Mouse (Mus musculus) myocyte (in vitro differentiated cells): ENCODE measurements around the gene Ifih1. TPM values are rescaled to one million over a fixed set of nuclear protein-coding genes. Genes with fewer than 3 reads are reported as not detected.

Experiments
- H3K27me3 ChIP-seq: one replicate; pipeline ENCODE4 v1.6.1; 2011; ENCODE audit not compliant: control insufficient read depth, insufficient read depth, insufficient read length
- H3K36me3 ChIP-seq: one replicate; pipeline ENCODE4 v1.6.1; 2011; ENCODE audit not compliant: control insufficient read depth, insufficient read depth
- H3K4me2 ChIP-seq: one replicate; pipeline ENCODE4 v1.6.1; 2011; ENCODE audit warnings: low read depth, control low read depth
- H3K4me3 ChIP-seq: one replicate; pipeline ENCODE4 v1.5.1; 2011; ENCODE audit warnings: mild to moderate bottlenecking, control low read depth, moderate library complexity
- H3K79me2 ChIP-seq: one replicate; pipeline ENCODE4 v1.6.1; 2011; ENCODE audit not compliant: control insufficient read depth, insufficient read depth
- H3ac ChIP-seq: one replicate; pipeline ENCODE4 v1.6.1; 2011; ENCODE audit not compliant: control insufficient read depth, insufficient read length
- CEBPB ChIP-seq: IDR thresholded peaks from 2 replicates; pipeline ENCODE4 v1.6.1; 2011; ENCODE audit warnings: mild to moderate bottlenecking, moderate library complexity; ENCODE audit not compliant: poor library complexity, insufficient read depth, severe bottlenecking
- E2F4 ChIP-seq: IDR thresholded peaks from one replicate; pipeline ENCODE4 v1.6.1; 2011; ENCODE audit warnings: mild to moderate bottlenecking, control low read depth, moderate library complexity; ENCODE audit not compliant: insufficient read depth
- MAX ChIP-seq: IDR thresholded peaks from one replicate; pipeline ENCODE4 v1.6.1; 2011; ENCODE audit warnings: low read depth, mild to moderate bottlenecking, control low read depth
- MYOD1 ChIP-seq, 3 experiments: IDR thresholded peaks; one replicate each; pipeline ENCODE4 v1.6.1; 2011; ENCODE audit warnings: control low read depth in 2 of 3, low read depth in 2 of 3, mild to moderate bottlenecking in 2 of 3, moderate library complexity in 1 of 3; ENCODE audit not compliant: insufficient read length in 2 of 3, control insufficient read depth in 1 of 3
- MYOG ChIP-seq, 3 experiments: IDR thresholded peaks; one replicate each; pipeline ENCODE4 v1.6.1; 2011; ENCODE audit warnings: control low read depth in 2 of 3, low read depth in 2 of 3, mild to moderate bottlenecking in 2 of 3; ENCODE audit not compliant: insufficient read length in 2 of 3, control insufficient read depth in 1 of 3, insufficient read depth in 1 of 3
- POLR2A ChIP-seq: IDR thresholded peaks from one replicate; pipeline ENCODE4 v1.6.1; 2011; ENCODE audit warnings: low read depth, mild to moderate bottlenecking, control low read depth, moderate library complexity; ENCODE audit not compliant: insufficient read length
- POLR2AphosphoS2 ChIP-seq: IDR thresholded peaks from one replicate; pipeline ENCODE4 v1.6.1; 2011; ENCODE audit warnings: low read depth, control low read depth; ENCODE audit not compliant: insufficient read length
- REST ChIP-seq: IDR thresholded peaks from one replicate; pipeline ENCODE4 v1.6.1; 2011; ENCODE audit warnings: mild to moderate bottlenecking, control low read depth, moderate library complexity; ENCODE audit not compliant: insufficient read depth, insufficient read length
- SRF ChIP-seq: IDR thresholded peaks from one replicate; pipeline ENCODE4 v1.6.1; 2011; ENCODE audit warnings: low read depth; ENCODE audit not compliant: control insufficient read depth, insufficient read length
- TCF12 ChIP-seq: IDR thresholded peaks from one replicate; pipeline ENCODE4 v1.6.1; 2011; ENCODE audit warnings: mild to moderate bottlenecking, control low read depth; ENCODE audit not compliant: poor library complexity, insufficient read depth, severe bottlenecking
- TCF3 ChIP-seq: IDR thresholded peaks from one replicate; pipeline ENCODE4 v1.6.1; 2011; ENCODE audit warnings: low read depth, control low read depth; ENCODE audit not compliant: insufficient read length
- USF1 ChIP-seq: IDR thresholded peaks from one replicate; pipeline ENCODE4 v1.6.1; 2011; ENCODE audit warnings: low read depth, mild to moderate bottlenecking, control low read depth, moderate library complexity
- polyA plus RNA-seq: library from polyadenylated mRNA; unstranded; fragments of >200 nt; fragmentation: generic; extraction: Trizol; gene quantifications from one replicate; pipeline ENCODE4 v1.2.1, GENCODE M21; 2012; ENCODE audit warnings: missing spikeins

The Ifih1 gene
- polyA plus RNA-seq, 1 experiment: 0.32 TPM

GRCm38 (mm10) chr2:62573099-62573752, 72.8 kb downstream of the Ifih1 start:
- no peaks in the 10 kb centered on the region for H3K79me2 ChIP-seq
- no peaks in the 10 kb centered on the region for H3K36me3 ChIP-seq
- H3K27me3 ChIP-seq: no peaks in the 10 kb centered on the region
- H3K4me3 ChIP-seq: no peak overlapping the region
- TF ChIP-seq TCF3 (no peak), SRF (no peak), MYOD1 (IDR thresholded peaks at IDR 0.05; ENCODE audit: control insufficient read depth in 1 of 3, insufficient read length in 2 of 3, low read depth in 2 of 3) (no peak), MYOG (IDR thresholded peaks at IDR 0.05; ENCODE audit: control insufficient read depth in 1 of 3, insufficient read depth in 1 of 3, insufficient read length in 2 of 3, low read depth in 2 of 3) (no peak), POLR2A (no peak), TCF12 (no peak), MAX (no peak), E2F4 (no peak), POLR2AphosphoS2 (no peak), USF1 (no peak), CEBPB (no peak), REST (no peak)
- H3ac ChIP-seq: no peak overlapping the region
- H3K4me2 ChIP-seq: no peak overlapping the region

GRCm38 (mm10) chr2:62564687-62565086, 81.4 kb downstream of the Ifih1 start:
- no peaks in the 10 kb centered on the region for H3K36me3 ChIP-seq
- no peaks in the 10 kb centered on the region for H3K27me3 ChIP-seq
- no peak overlapping the region for H3K4me3 ChIP-seq
- TF ChIP-seq TCF3: no peak
- no peak for TF ChIP-seq USF1
- no peaks in the 10 kb centered on the region for H3K79me2 ChIP-seq
- no peak overlapping the region for H3K4me2 ChIP-seq
- H3ac ChIP-seq: no peak overlapping the region

GRCm38 (mm10) chr2:62562661-62563485, 83.2 kb downstream of the Ifih1 start:
- no peak for TF ChIP-seq USF1
- TF ChIP-seq TCF3: no peak
- no peak for TF ChIP-seq POLR2AphosphoS2

GRCm38 (mm10) chr2:62557417-62557816, 88.6 kb downstream of the Ifih1 start:
- Histone ChIP-seq H3ac (no peak overlapping the region), H3K79me2 (no peaks in the 10 kb centered on the region), H3K4me3 (no peak overlapping the region), H3K4me2 (no peak overlapping the region), H3K27me3 (no peaks in the 10 kb centered on the region), H3K36me3 (no peaks in the 10 kb centered on the region)
- no peak for TF ChIP-seq POLR2A
- TF ChIP-seq SRF: no peak
- TF ChIP-seq MYOD1 (IDR thresholded peaks at IDR 0.05; ENCODE audit: control insufficient read depth in 1 of 3, insufficient read length in 2 of 3, low read depth in 2 of 3): no peak
- no peak for TF ChIP-seq POLR2AphosphoS2
- TF ChIP-seq TCF3: no peak
- TF ChIP-seq MYOG (IDR thresholded peaks at IDR 0.05; ENCODE audit: control insufficient read depth in 1 of 3, insufficient read depth in 1 of 3, insufficient read length in 2 of 3, low read depth in 2 of 3): no peak
- no peak for TF ChIP-seq REST
- TF ChIP-seq USF1: no peak
- no peak for TF ChIP-seq E2F4
- no peak for TF ChIP-seq MAX
- TF ChIP-seq CEBPB: no peak
- no peak for TF ChIP-seq TCF12

More at GRCm38 (mm10) chr2:62562661-62563485, 83.2 kb downstream of the Ifih1 start:
- Histone ChIP-seq H3K4me2 (no peak overlapping the region), H3K36me3 (no peaks in the 10 kb centered on the region), H3ac (no peak overlapping the region), H3K4me3 (no peak overlapping the region), H3K27me3 (no peaks in the 10 kb centered on the region), H3K79me2 (no peaks in the 10 kb centered on the region)

GRCm38 (mm10) chr2:62556349-62556748, 89.7 kb downstream of the Ifih1 start:
- Histone ChIP-seq H3K36me3 (no peaks in the 10 kb centered on the region), H3K4me2 (no peak overlapping the region), H3K27me3 (no peaks in the 10 kb centered on the region), H3K4me3 (no peak overlapping the region), H3K79me2 (no peaks in the 10 kb centered on the region), H3ac (no peak overlapping the region)
- TF ChIP-seq TCF12: no peak
- no peak for TF ChIP-seq POLR2A
- no peak for TF ChIP-seq TCF3
- TF ChIP-seq SRF: no peak
- TF ChIP-seq MYOG (IDR thresholded peaks at IDR 0.05; ENCODE audit: control insufficient read depth in 1 of 3, insufficient read depth in 1 of 3, insufficient read length in 2 of 3, low read depth in 2 of 3): no peak
- no peak for TF ChIP-seq MAX
- TF ChIP-seq E2F4: no peak
- no peak for TF ChIP-seq USF1
- no peak for TF ChIP-seq POLR2AphosphoS2
- TF ChIP-seq REST: no peak
